Mouse (Mus musculus) megakaryocyte progenitor cell, adult 5-6 weeks (primary cell): ENCODE measurements around the gene Zfp811. TPM values are rescaled to one million over a fixed set of nuclear protein-coding genes. Genes with fewer than 3 reads are reported as not detected.

Source experiments
- ATAC-seq: replicated peaks from 2 replicates; pipeline ENCODE4 v1.8.0; 2016; ENCODE audit warnings: mild to moderate bottlenecking, moderate TSS enrichment, inconsistent platforms; ENCODE audit not compliant: poor library complexity
- total RNA-seq, 2 experiments: library from RNA; stranded (forward) in 1 of 2; stranded (reverse) in 1 of 2; fragments of 157-497, 149-512 nt in 1 of 2; fragments of 200-1000 nt in 1 of 2; gene quantifications; 2 replicates each; pipeline versions ENCODE4 v1.2.3 to v1.2.4; 2015 to 2017

Gene Zfp811
- total RNA-seq (2015) (not detected in 2 replicates), total RNA-seq (2017) (not detected in 2 replicates)

- ATAC-seq: no peak
Observed at GRCm38 (mm10) chr17:32809544-32810374, at the start of gene Zfp811. Zfp811 (minus strand) TSS chr17:32809931.

- ATAC-seq: peak; percentile 66; the same call in 1 of the 2 replicates
Observed at GRCm38 (mm10) chr17:32856713-32857112, 47.0 kb upstream of the Zfp811 start.

GRCm38 (mm10) chr17:32851581-32851980 is 41.9 kb upstream of the Zfp811 start:
- no peak for ATAC-seq

GRCm38 (mm10) chr17:32841388-32841787 is 31.7 kb upstream of the Zfp811 start:
- ATAC-seq: no peak

- no peak for ATAC-seq
Observed at GRCm38 (mm10) chr17:32839083-32839802, 29.5 kb upstream of the Zfp811 start.

GRCm38 (mm10) chr17:32830418-32830782 is 20.7 kb upstream of the Zfp811 start:
- no peak for ATAC-seq

- ATAC-seq: peak; percentile 100
Observed at GRCm38 (mm10) chr17:32829540-32830417, 20.0 kb upstream of the Zfp811 start, which contains the start of gene Zfp799. Zfp799 (minus strand) TSS chr17:32830261.

GRCm38 (mm10) chr17:32816074-32816784 is 6.5 kb upstream of the Zfp811 start:
- no peak for ATAC-seq

- no peak for ATAC-seq
Observed at GRCm38 (mm10) chr17:32814136-32814535, 4.4 kb upstream of the Zfp811 start.

- ATAC-seq: no peak
Observed at GRCm38 (mm10) chr17:32810648-32811047, 917 bp upstream of the Zfp811 start.

GRCm38 (mm10) chr17:32808921-32809320 is 810 bp downstream of the Zfp811 start:
- ATAC-seq: no peak

GRCm38 (mm10) chr17:32789244-32789643 is 20.5 kb downstream of the Zfp811 start:
- ATAC-seq: no peak

- ATAC-seq: no peak
Observed at GRCm38 (mm10) chr17:32788576-32788975, 21.2 kb downstream of the Zfp811 start.

- peak; percentile 98 for ATAC-seq
Observed at GRCm38 (mm10) chr17:32788094-32788559, 21.6 kb downstream of the Zfp811 start, which contains the start of gene Zfp871. Zfp871 (minus strand) TSS chr17:32788287.

GRCm38 (mm10) chr17:32787436-32788093 is 22.2 kb downstream of the Zfp811 start:
- peak; percentile 61 for ATAC-seq

GRCm38 (mm10) chr17:32786944-32787343 is 22.8 kb downstream of the Zfp811 start:
- ATAC-seq: no peak

- ATAC-seq: no peak
Observed at GRCm38 (mm10) chr17:32785656-32786055, 24.1 kb downstream of the Zfp811 start.

- ATAC-seq: no peak
Observed at GRCm38 (mm10) chr17:32777564-32777963, 32.2 kb downstream of the Zfp811 start.

GRCm38 (mm10) chr17:32771213-32771612 is 38.5 kb downstream of the Zfp811 start:
- peak; percentile 61; the same call in 1 of the 2 replicates for ATAC-seq
